Mouse (Mus musculus) liver, embryonic 15.5 days (tissue): ENCODE measurements around the gene Gatb. TPM values are rescaled to one million over a fixed set of nuclear protein-coding genes. Genes with fewer than 3 reads are reported as not detected.

Experiments used
- ATAC-seq: fragments of 200-750 bp; cut with Nextera tagmentation; 2 replicates; pipeline ENCODE4 v1.8.0; 2017; ENCODE audit warnings: moderate number of reproducible peaks, mild to moderate bottlenecking, moderate library complexity; ENCODE audit not compliant: insufficient read depth
- H3K27ac ChIP-seq: fragments of 300-500 bp; sonication (generic); replicated peaks from 2 replicates; pipeline ENCODE4 v1.5.1; 2015; ENCODE audit warnings: mild to moderate bottlenecking, inconsistent platforms
- H3K27me3 ChIP-seq: fragments of 300-500 bp; sonication (generic); 2 replicates; pipeline ENCODE4 v1.6.1; 2015; ENCODE audit warnings: mild to moderate bottlenecking, inconsistent platforms
- H3K36me3 ChIP-seq: fragments of 300-500 bp; sonication (generic); replicated peaks from 2 replicates; pipeline ENCODE4 v1.6.1; 2015; ENCODE audit warnings: moderate library complexity, mild to moderate bottlenecking, inconsistent platforms
- H3K4me1 ChIP-seq: fragments of 300-500 bp; sonication (generic); replicated peaks from 2 replicates; pipeline ENCODE4 v1.6.1; 2015; ENCODE audit warnings: inconsistent platforms
- H3K4me2 ChIP-seq: fragments of 300-500 bp; sonication (generic); 2 replicates; pipeline ENCODE4 v1.6.1; 2015; ENCODE audit warnings: moderate library complexity, mild to moderate bottlenecking, inconsistent platforms
- H3K4me3 ChIP-seq: fragments of 300-500 bp; sonication (generic); replicated peaks from 2 replicates; pipeline ENCODE4 v1.5.1; 2015; ENCODE audit warnings: mild to moderate bottlenecking, inconsistent platforms
- H3K9ac ChIP-seq: fragments of 300-500 bp; sonication (generic); 2 replicates; pipeline ENCODE4 v1.6.1; 2015; ENCODE audit warnings: moderate library complexity, mild to moderate bottlenecking, inconsistent platforms
- H3K9me3 ChIP-seq: fragments of 300-500 bp; sonication (generic); replicated peaks from 2 replicates; pipeline ENCODE4 v1.6.1; 2016; ENCODE audit warnings: inconsistent platforms
- WGBS: fragments of 180-500 bp; shearing (Covaris S2); methylation state at CpG from one replicate; pipeline ENCODE4 v1.1.7; 2015; ENCODE audit warnings: mixed read lengths; ENCODE audit not compliant: insufficient replicate concordance; 5-methylcytosine and 5-hydroxymethylcytosine counted together
- polyA plus RNA-seq: library from polyadenylated mRNA; unstranded; fragments of >200 nt; fragmentation: Nextera tagmentation; extraction: Ambion mirVana; gene quantifications from 2 replicates; pipeline ENCODE4 v1.2.1, GENCODE M21; 2015

Gene Gatb
- polyA plus RNA-seq, 1 experiment from 2014 or later, result 17.1 TPM

DNA sequence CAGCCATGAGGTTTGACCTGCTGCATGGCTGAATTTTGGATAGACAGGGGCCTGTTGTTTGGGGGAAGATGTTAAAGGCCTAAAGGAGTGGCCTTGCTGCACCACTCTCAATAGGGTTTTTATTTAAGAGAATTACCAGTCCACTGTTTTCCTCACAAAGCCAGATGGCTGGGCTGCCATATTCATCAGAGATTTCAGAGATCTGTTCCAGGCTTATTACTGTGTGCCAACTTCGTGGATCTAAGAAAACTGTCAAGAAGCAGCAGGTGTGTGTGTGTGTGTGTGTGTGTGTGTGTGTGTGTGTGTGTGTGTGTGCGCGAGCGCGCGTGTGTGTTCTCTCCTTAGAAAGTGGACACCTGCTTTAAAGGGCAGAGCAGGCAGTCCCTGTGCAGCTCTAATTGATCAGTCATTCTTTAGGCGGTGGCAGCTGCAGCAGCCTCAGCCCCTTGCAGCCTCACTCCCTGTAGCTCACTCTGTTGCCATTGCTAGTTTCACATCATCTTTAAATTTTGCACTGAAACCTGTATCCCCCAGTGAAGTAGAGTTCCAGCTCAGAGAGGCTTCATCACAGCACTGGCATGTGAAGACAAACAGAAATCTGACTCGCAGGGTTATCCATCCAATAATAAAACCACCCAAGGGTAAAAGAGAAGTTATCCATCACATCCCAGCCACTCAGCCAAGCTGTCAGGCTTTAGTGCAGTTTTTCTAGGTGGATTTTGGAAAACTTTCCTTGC, 60.6 kb downstream of the Gatb start:
- Histone ChIP-seq H3K27ac (no peak overlapping the region), H3K27me3 (no peaks in the 10 kb centered on the region), H3K9me3 (no peaks in the 10 kb centered on the region), H3K9ac (no peak overlapping the region), H3K4me2 (no peak overlapping the region), H3K36me3 (no peaks in the 10 kb centered on the region), H3K4me1 (no peaks in the 10 kb centered on the region), H3K4me3 (no peak overlapping the region)
- WGBS, result 86% methylated on average over 8 of the region's 8 CpGs
- ATAC-seq, result no peak

DNA sequence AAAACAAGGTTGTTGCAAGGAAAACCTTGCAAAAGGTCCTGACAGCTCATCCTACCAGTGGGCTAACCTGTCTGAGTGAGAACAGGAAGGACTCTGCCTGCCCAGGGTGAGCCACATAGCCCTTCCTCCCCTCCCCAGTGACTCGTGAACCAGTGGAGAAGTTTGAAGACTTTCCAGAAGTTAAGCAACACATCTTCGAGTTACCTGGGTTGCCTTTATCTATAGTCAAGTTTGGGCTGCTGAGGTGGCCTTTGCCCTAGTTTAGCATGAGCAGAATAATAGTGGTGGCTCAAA, 61.2 kb downstream of the Gatb start:
- Histone ChIP-seq H3K9me3 (no peaks in the 10 kb centered on the region), H3K36me3 (no peaks in the 10 kb centered on the region), H3K4me3 (no peak overlapping the region), H3K27me3 (no peaks in the 10 kb centered on the region), H3K4me1 (no peaks in the 10 kb centered on the region), H3K27ac (no peak overlapping the region), H3K9ac (no peak overlapping the region), H3K4me2 (no peak overlapping the region)
- 41% methylated on average over 2 of the region's 2 CpGs for WGBS
- no peak for ATAC-seq

DNA sequence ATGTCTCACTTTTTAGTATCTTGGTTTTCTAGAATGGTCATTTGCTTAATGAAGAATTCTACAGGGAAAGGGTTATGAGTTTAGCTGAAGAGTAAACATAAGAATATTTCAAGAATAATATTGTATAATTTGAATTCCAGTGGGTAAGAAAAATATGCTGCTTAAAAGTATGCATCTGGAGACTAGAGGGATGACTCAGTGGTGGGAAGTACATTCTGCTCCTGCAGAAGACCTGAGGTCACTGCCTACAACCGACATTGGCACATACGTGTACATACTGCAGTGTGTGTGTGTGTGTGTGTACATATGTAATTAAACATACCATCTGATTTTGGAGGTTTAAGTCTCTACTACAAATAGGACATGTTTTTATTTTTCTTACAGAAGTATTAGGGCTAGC, 61.7 kb downstream of the Gatb start:
- H3K36me3 ChIP-seq, result no peaks in the 10 kb centered on the region
- no peak overlapping the region for H3K4me2 ChIP-seq
- H3K9me3 ChIP-seq, result no peaks in the 10 kb centered on the region
- 78% methylated on average over 2 of the region's 2 CpGs for WGBS
- H3K9ac ChIP-seq, result no peak overlapping the region
- H3K27ac ChIP-seq, result no peak overlapping the region
- H3K27me3 ChIP-seq, result no peaks in the 10 kb centered on the region
- H3K4me1 ChIP-seq, result no peaks in the 10 kb centered on the region
- ATAC-seq, result no peak
- H3K4me3 ChIP-seq, result no peak overlapping the region

DNA sequence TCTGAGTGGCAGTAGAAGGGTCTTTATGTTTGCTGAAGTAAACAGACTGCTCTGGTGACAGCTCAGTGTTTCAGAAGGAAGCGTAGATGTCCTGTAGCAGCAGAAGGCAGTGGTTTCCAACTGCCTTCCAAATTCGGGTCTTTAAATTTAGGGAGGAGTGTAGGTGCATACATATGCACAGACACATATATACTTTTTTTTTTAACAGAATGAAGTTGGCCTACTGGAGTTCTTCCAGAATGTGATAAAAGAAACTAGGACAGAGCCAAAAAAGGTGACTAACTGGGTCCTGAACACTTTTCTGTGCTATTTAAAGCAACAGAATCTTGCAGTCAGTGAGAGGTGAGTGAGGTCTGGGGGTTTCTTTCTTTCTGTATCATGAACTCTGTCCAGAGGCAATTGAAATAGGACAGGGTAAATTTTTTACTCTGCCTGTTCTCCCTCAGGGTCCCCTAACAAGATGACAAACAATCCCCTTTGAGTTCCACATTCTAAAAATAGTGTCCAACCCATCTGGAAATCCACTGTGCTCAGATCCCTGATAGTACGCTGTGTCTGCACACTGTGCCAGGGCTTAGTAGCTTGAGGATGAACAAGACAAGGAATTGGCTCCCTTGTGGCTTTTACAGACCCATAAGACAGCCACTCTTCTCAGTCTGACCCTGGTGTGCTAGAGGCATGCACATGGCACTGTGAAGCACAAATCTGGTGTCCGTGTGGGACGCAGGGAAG, 63.0 kb downstream of the Gatb start:
- WGBS, result 73% methylated on average over 5 of the region's 5 CpGs

DNA sequence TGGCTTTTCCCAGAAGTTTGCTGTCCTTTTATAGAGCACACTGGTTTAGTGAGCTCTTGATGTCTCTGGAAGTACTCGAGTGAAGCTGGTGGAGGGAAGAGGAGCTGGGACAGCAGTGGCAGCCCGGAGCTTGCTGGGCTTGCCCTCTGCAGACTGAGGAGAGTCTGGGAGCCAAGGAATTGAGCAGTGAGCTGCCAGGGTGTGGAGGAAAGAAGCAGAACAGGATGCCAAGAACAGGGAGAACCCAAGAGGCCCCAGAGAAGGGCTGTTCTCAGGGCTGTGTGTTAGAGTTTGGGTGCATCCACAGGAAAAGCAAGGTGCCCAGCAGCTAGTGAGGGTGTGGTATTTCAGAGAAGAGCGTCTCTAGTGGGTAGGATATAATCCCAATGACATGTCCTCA, 67.8 kb downstream of the Gatb start:
- Histone ChIP-seq H3K27ac (no peak overlapping the region), H3K36me3 (no peaks in the 10 kb centered on the region)

More for the DNA sequence above, 63.0 kb downstream of the Gatb start:
- no peak overlapping the region for H3K4me3 ChIP-seq
- H3K4me1 ChIP-seq, result no peaks in the 10 kb centered on the region
- no peak overlapping the region for H3K9ac ChIP-seq
- no peak overlapping the region for H3K4me2 ChIP-seq
- H3K36me3 ChIP-seq, result no peaks in the 10 kb centered on the region
- no peaks in the 10 kb centered on the region for H3K9me3 ChIP-seq
- ATAC-seq, result no peak
- H3K27me3 ChIP-seq, result no peaks in the 10 kb centered on the region
- no peak overlapping the region for H3K27ac ChIP-seq

DNA sequence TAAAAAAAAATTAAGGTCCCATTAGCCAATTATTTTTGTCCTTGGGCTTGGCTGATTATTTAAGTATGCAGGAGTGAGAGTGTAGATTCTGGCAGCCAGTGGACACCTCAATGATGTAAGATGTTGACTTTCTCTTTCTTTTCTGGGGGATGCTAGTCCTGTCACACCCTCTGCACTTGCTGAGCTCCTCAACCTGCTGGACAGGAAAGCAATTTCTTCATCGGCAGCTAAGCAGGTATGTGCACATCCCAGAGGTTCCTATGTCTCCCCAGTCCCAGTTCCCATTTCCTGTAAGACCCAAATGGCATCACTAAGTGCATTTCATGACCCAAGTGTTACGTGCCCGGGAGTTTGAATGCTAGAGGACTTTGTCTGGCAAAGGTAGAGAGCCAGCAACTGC, 70.9 kb downstream of the Gatb start:
- H3K4me2 ChIP-seq, result no peak overlapping the region
- H3K9ac ChIP-seq, result no peak overlapping the region
- peaks cover 5% of the 10 kb centered on the region; the same call in 1 of the 2 replicates for H3K36me3 ChIP-seq
- H3K27me3 ChIP-seq, result no peaks in the 10 kb centered on the region
- ATAC-seq, result no peak
- H3K4me3 ChIP-seq, result no peak overlapping the region
- H3K4me1 ChIP-seq, result no peaks in the 10 kb centered on the region
- 81% methylated on average over 3 of the region's 3 CpGs for WGBS
- H3K9me3 ChIP-seq, result no peaks in the 10 kb centered on the region
- no peak overlapping the region for H3K27ac ChIP-seq

More for the DNA sequence above, 67.8 kb downstream of the Gatb start:
- no peaks in the 10 kb centered on the region for H3K9me3 ChIP-seq
- H3K9ac ChIP-seq, result no peak overlapping the region
- H3K27me3 ChIP-seq, result no peaks in the 10 kb centered on the region
- WGBS, result 54% methylated on average over 3 of the region's 3 CpGs
- no peak overlapping the region for H3K4me3 ChIP-seq
- no peak overlapping the region for H3K4me2 ChIP-seq
- no peak for ATAC-seq
- H3K4me1 ChIP-seq, result no peaks in the 10 kb centered on the region

DNA sequence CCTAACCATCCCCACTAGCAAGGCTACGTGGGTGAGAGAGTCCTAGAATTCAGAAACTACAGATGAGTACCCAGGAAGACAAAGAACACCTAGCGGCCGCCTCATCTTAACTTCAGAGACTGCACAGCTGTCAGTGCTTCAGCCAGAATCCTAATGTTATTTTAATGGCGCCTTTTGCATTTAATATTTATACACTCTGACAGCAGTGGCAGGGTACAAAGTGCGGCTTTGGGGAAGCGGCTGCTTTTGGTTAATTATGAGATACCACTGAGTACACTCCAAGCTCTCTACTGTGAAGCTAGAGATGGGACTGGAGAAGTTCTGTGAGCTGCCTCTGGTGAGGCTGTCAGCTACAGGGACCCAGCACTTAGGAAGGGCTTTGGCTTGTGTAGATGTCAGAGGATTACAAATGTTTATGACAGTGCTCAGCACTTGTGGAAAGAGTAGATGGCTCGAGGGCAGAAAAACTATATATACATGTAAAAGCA, 71.6 kb downstream of the Gatb start:
- H3K27ac ChIP-seq, result no peak overlapping the region
- H3K9ac ChIP-seq, result no peak overlapping the region
- WGBS, result 74% methylated on average over 7 of the region's 7 CpGs
- H3K27me3 ChIP-seq, result no peaks in the 10 kb centered on the region
- no peaks in the 10 kb centered on the region for H3K9me3 ChIP-seq
- H3K4me3 ChIP-seq, result no peak overlapping the region
- H3K36me3 ChIP-seq, result peaks cover 5% of the 10 kb centered on the region; the same call in 1 of the 2 replicates
- ATAC-seq, result no peak
- no peak overlapping the region for H3K4me2 ChIP-seq
- H3K4me1 ChIP-seq, result no peaks in the 10 kb centered on the region

DNA sequence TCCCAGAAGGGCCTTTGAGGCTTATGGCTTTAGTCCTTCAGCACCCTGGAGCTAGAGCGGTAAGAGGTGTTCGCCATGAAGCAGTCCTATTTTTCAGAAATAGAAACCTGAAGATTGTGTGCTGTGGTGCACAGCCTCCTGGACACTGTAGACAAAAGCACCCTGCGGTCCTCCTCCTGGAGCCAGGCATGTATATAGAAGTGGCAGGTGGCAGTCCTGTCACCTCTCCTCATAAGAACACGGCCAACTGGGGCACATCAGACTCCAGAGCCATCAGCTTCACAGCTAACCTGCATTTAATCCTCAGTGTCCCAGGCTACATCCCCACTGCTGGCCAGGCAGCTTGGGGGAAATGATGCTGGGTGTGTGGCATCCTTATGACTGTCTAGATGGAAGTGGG, 75.3 kb downstream of the Gatb start:
- Histone ChIP-seq H3K9ac (no peak overlapping the region), H3K4me1 (peaks cover 7% of the 10 kb centered on the region; the same call in 1 of the 2 replicates), H3K4me3 (no peak overlapping the region), H3K27ac (no peak overlapping the region), H3K36me3 (peaks cover 9% of the 10 kb centered on the region; the same call in 1 of the 2 replicates), H3K9me3 (no peaks in the 10 kb centered on the region), H3K27me3 (no peaks in the 10 kb centered on the region), H3K4me2 (no peak overlapping the region)
- WGBS, result 84% methylated on average over 4 of the region's 4 CpGs
- ATAC-seq, result no peak

DNA sequence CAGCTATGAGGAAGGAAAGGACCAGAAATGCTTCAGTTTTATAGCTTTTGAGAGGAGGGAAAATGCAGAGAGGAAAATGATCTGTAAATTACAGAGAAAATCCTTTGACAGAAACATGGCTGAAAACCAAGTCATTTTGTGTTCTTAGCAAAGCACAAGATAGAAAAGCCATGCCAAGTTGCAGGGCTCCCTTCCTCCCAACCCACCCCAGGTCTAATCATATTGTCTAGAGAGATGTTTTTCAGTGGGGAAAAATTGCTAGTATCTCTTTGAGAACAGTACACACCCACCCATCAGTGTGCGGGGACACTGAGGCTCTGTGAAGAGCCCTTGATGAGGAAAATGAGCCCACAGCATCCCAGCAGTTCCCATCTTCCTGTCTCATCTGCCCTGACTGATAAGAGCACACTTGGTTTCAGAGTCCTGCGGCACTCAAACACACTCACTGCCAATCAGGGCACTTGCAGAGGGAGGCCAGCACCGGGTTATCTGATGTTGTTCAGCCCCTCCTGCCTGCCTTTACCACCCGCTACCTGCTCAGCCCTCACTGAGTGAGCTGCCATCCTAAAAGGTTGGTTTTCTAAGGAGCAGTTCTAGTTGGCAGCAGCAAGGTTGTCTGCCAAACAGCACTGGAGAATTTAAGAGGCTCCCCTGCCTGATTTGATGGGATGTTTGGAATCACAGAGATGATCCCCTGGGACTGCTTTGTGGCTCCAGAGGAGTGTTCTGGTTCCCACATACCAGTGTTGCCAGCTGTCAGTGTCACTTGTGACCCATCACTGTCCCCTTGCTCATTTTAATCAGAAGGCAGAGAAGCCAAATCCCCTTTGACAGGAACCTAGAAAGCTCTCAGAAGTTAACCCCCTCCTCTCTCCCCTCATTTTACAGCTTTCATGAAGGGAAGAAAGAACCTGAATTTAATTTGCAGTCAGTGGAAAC, 79.1 kb downstream of the Gatb start:
- no peaks in the 10 kb centered on the region for H3K9me3 ChIP-seq
- no peak overlapping the region for H3K4me2 ChIP-seq
- no peak overlapping the region for H3K4me3 ChIP-seq
- 19% methylated on average over 4 of the region's 4 CpGs for WGBS
- peaks cover 7% of the 10 kb centered on the region; the same call in 1 of the 2 replicates for H3K4me1 ChIP-seq
- H3K36me3 ChIP-seq, result peaks cover 10% of the 10 kb centered on the region; the same call in 1 of the 2 replicates
- ATAC-seq, result no peak
- H3K27me3 ChIP-seq, result no peaks in the 10 kb centered on the region
- H3K27ac ChIP-seq, result no peak overlapping the region
- no peak overlapping the region for H3K9ac ChIP-seq

DNA sequence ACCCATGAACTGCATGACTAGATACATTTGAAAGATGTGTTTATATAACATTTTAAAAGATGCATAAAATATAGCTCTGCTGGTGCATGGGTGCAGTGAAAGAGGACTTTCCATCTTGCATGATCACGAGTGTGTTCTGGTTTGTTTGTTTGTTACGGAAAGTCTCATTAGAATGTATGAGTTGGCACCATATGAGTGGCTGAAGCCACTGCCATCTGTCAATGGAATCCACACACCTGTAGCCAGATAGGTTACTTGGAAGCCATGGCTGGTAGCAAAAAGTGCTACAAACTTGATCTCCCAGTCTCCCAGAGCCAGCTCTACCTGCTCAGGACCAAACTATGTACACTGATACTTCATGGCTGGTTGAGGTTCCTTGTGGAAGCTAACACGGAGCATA, 81.6 kb downstream of the Gatb start:
- Histone ChIP-seq H3K27me3 (no peaks in the 10 kb centered on the region), H3K9me3 (no peaks in the 10 kb centered on the region), H3K27ac (no peak overlapping the region), H3K4me2 (no peak overlapping the region), H3K4me1 (peaks cover 7% of the 10 kb centered on the region; the same call in 1 of the 2 replicates), H3K4me3 (no peak overlapping the region), H3K9ac (no peak overlapping the region), H3K36me3 (0 out of 2 replicates have a peak, but pooled peaks cover 5% of the 10 kb centered on the region)
- no peak for ATAC-seq
- 74% methylated on average over 3 of the region's 3 CpGs for WGBS

DNA sequence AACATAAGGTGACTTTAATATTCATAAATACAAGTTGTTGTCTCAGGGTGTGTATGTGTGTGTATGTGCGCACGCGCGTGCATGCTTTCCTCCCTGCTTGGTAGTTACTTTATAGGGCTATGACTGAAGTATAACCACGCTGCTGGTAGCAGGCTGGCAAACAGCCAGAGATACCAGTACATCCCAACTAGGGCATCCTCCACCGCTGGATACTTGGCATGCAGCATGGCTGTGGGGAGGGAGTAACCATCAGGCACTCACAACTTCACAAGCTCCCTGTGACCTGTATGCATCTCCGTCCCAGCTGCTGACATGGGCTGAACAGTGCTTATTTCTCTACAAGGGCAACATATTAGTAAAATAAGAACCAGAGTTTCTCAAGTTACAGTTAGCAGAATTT, 85.8 kb downstream of the Gatb start:
- Histone ChIP-seq H3K9ac (no peak overlapping the region), H3K4me2 (no peak overlapping the region), H3K36me3 (no peaks in the 10 kb centered on the region), H3K4me1 (no peaks in the 10 kb centered on the region), H3K27me3 (no peaks in the 10 kb centered on the region), H3K9me3 (no peaks in the 10 kb centered on the region), H3K27ac (no peak overlapping the region), H3K4me3 (no peak overlapping the region)
- ATAC-seq, result no peak
- WGBS, result 75% methylated on average over 7 of the region's 7 CpGs
